Mouse (Mus musculus) heart, postnatal 0 days (tissue): ENCODE results near the gene Tor4a. TPM values are rescaled to one million over a fixed set of nuclear protein-coding genes. Genes with fewer than 3 reads are reported as not detected.

ENCODE experiments used
- ATAC-seq: fragments of 200-750 bp; cut with Nextera tagmentation; 2 replicates; pipeline ENCODE4 v1.8.0; 2017; ENCODE audit warnings: low read depth, moderate number of reproducible peaks, moderate library complexity; ENCODE audit not compliant: insufficient read depth
- DNase-seq: peaks from one replicate; pipeline ENCODE4 v3.0.0-alpha.2; 2016; ENCODE audit warnings: low spot score
- H3K27ac ChIP-seq: fragments of 300-500 bp; sonication (generic); 2 replicates; pipeline ENCODE4 v1.5.1; 2014; ENCODE audit warnings: low read depth, mild to moderate bottlenecking
- H3K27me3 ChIP-seq: fragments of 300-500 bp; sonication (generic); 2 replicates; pipeline ENCODE4 v1.6.1; 2014; ENCODE audit warnings: low read length, mixed read lengths; ENCODE audit not compliant: control insufficient read depth, insufficient read depth
- H3K36me3 ChIP-seq: fragments of 300-500 bp; sonication (generic); replicated peaks from 2 replicates; pipeline ENCODE4 v1.6.1; 2014; ENCODE audit warnings: low read length, mixed read lengths; ENCODE audit not compliant: control insufficient read depth, insufficient read depth
- H3K4me1 ChIP-seq: fragments of 300-500 bp; sonication (generic); 2 replicates; pipeline ENCODE4 v1.6.1; 2014; ENCODE audit warnings: antibody characterized with exemption; ENCODE audit not compliant: control insufficient read depth, insufficient read depth
- H3K4me2 ChIP-seq: fragments of 300-500 bp; sonication (generic); 2 replicates; pipeline ENCODE4 v1.6.1; 2014; ENCODE audit warnings: low read depth, mild to moderate bottlenecking, low read length, moderate library complexity
- H3K4me3 ChIP-seq: fragments of 300-500 bp; sonication (generic); 2 replicates; pipeline ENCODE4 v1.5.1; 2014; ENCODE audit warnings: low read depth, low read length
- H3K9ac ChIP-seq: fragments of 300-500 bp; sonication (generic); replicated peaks from 2 replicates; pipeline ENCODE4 v1.6.1; 2014; ENCODE audit warnings: low read depth, low read length, mixed read lengths
- H3K9me3 ChIP-seq: fragments of 300-500 bp; sonication (generic); replicated peaks from 2 replicates; pipeline ENCODE4 v1.6.1; 2016; ENCODE audit warnings: low read length; ENCODE audit not compliant: control insufficient read depth
- CTCF ChIP-seq: IDR thresholded peaks from 2 replicates; pipeline ENCODE4 v1.5.1; 2016; ENCODE audit warnings: antibody characterized with exemption, control low read depth, low read depth
- EP300 ChIP-seq: IDR thresholded peaks from 2 replicates; pipeline ENCODE4 v1.6.1; 2016; ENCODE audit warnings: antibody characterized with exemption, low read depth
- WGBS: fragments of 180-500 bp; shearing (Covaris S2); extraction: QIAGEN DNeasy Blood & Tissue Kit; methylation state at CpG from one replicate; pipeline ENCODE4 v1.1.7; 2014; 5-methylcytosine and 5-hydroxymethylcytosine counted together
- polyA plus RNA-seq: library from polyadenylated mRNA; unstranded; fragments of >200 nt; fragmentation: Nextera tagmentation; extraction: Ambion mirVana; gene quantifications from 2 replicates; pipeline ENCODE4 v1.2.1, GENCODE M21; 2015
- total RNA-seq: library from RNA; depleted of rRNA; stranded (reverse); fragments of >200 nt; gene quantifications from 2 replicates; pipeline ENCODE4 v1.2.3, GENCODE M21; 2014; ENCODE audit warnings: low replicate concordance

Tor4a gene
- total and polyA plus RNA-seq, 2 experiments from 2014 or later: 4.4 to 8.6 TPM

- TF ChIP-seq CTCF (no peak), EP300 (no peak)
- peaks cover 29% of the 10 kb centered on the region for H3K4me1 ChIP-seq
- no peak overlapping the region for H3K9ac ChIP-seq
- H3K4me2 ChIP-seq: no peak overlapping the region
- no peaks in the 10 kb centered on the region for H3K27me3 ChIP-seq
- ATAC-seq (no peak), DNase-seq (no peak)
- H3K4me3 ChIP-seq: no peak overlapping the region
- no peaks in the 10 kb centered on the region for H3K9me3 ChIP-seq
- H3K36me3 ChIP-seq: no peaks in the 10 kb centered on the region
- no peak overlapping the region for H3K27ac ChIP-seq
- WGBS: 67% methylated on average over 8 of the region's 8 CpGs
Measured at GRCm38 (mm10) chr2:25172629-25173028, 24.1 kb downstream of the Tor4a start.

- 87% methylated on average over 1 of the region's 1 CpGs for WGBS
- H3K4me2 ChIP-seq: no peak overlapping the region
- no peak overlapping the region for H3K4me3 ChIP-seq
- no peak for DNase-seq
- TF ChIP-seq CTCF (no peak), EP300 (no peak)
- H3K9ac ChIP-seq: no peak overlapping the region
- no peaks in the 10 kb centered on the region for H3K36me3 ChIP-seq
- no peak for ATAC-seq
- H3K9me3 ChIP-seq: no peaks in the 10 kb centered on the region
- H3K4me1 ChIP-seq: peaks cover 27% of the 10 kb centered on the region
- no peaks in the 10 kb centered on the region for H3K27me3 ChIP-seq
- H3K27ac ChIP-seq: no peak overlapping the region
Measured at GRCm38 (mm10) chr2:25171769-25172153, 24.9 kb downstream of the Tor4a start.

- Histone ChIP-seq H3K9ac (no peak overlapping the region), H3K4me2 (no peak overlapping the region), H3K4me1 (peaks cover 21% of the 10 kb centered on the region), H3K4me3 (no peak overlapping the region), H3K9me3 (no peaks in the 10 kb centered on the region), H3K36me3 (no peaks in the 10 kb centered on the region), H3K27me3 (no peaks in the 10 kb centered on the region), H3K27ac (no peak overlapping the region)
- DNase-seq: no peak
- no peak for TF ChIP-seq EP300
- no peak for TF ChIP-seq CTCF
- ATAC-seq: no peak
- WGBS: 84% methylated on average over 6 of the region's 6 CpGs
Measured at GRCm38 (mm10) chr2:25171101-25171768, 25.5 kb downstream of the Tor4a start.

- TF ChIP-seq CTCF (no peak), EP300 (no peak)
- WGBS: 62% methylated on average over 10 of the region's 10 CpGs
Measured at GRCm38 (mm10) chr2:25170326-25171100, 26.2 kb downstream of the Tor4a start.

GRCm38 (mm10) chr2:25169778-25170177 is 26.9 kb downstream of the Tor4a start:
- Histone ChIP-seq H3K36me3 (no peaks in the 10 kb centered on the region), H3K27me3 (no peaks in the 10 kb centered on the region), H3K4me3 (no peak overlapping the region), H3K27ac (no peak overlapping the region), H3K4me1 (peaks cover 21% of the 10 kb centered on the region), H3K9ac (no peak overlapping the region), H3K4me2 (no peak overlapping the region), H3K9me3 (no peaks in the 10 kb centered on the region)
- DNase-seq: no peak
- no peak for ATAC-seq
- 53% methylated on average over 5 of the region's 5 CpGs for WGBS
- no peak for TF ChIP-seq CTCF
- TF ChIP-seq EP300: no peak

More at GRCm38 (mm10) chr2:25170326-25171100, 26.2 kb downstream of the Tor4a start:
- H3K27ac ChIP-seq: no peak overlapping the region
- H3K4me1 ChIP-seq: peaks cover 21% of the 10 kb centered on the region
- H3K9ac ChIP-seq: no peak overlapping the region
- no peak overlapping the region for H3K4me2 ChIP-seq
- DNase-seq: no peak
- no peaks in the 10 kb centered on the region for H3K27me3 ChIP-seq
- H3K4me3 ChIP-seq: no peak overlapping the region
- no peaks in the 10 kb centered on the region for H3K36me3 ChIP-seq
- no peak for ATAC-seq
- H3K9me3 ChIP-seq: no peaks in the 10 kb centered on the region
